Mouse (Mus musculus) retina, adult 2 months (tissue): Measurements from ENCODE around the gene Ppp3ca.

Source experiments
- DNase-seq: peaks from one replicate; pipeline ENCODE4 v3.0.0-alpha.2; 2012; ENCODE audit warnings: low read depth, low spot score

The Ppp3ca gene

DNA sequence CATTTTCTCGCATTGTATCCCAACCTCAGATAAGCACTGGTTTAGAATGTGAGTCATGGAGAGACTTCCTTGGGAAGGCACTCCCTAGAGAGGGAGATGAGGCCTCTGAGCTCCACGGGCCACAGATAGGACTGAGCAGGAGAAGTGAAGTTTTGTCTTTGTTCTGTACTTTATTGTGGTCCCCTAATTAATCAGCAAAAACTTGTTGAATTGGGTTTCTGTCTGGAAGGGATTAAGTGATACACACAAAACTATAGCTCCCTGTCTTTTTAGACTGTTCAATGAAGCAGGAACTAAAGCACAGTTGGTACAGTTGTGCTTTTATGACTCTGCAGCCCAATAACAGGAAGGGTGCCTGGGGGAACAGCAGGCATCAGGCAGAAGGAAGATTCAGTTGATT is 95.6 kb downstream of the Ppp3ca start:
- no peak for DNase-seq

DNA sequence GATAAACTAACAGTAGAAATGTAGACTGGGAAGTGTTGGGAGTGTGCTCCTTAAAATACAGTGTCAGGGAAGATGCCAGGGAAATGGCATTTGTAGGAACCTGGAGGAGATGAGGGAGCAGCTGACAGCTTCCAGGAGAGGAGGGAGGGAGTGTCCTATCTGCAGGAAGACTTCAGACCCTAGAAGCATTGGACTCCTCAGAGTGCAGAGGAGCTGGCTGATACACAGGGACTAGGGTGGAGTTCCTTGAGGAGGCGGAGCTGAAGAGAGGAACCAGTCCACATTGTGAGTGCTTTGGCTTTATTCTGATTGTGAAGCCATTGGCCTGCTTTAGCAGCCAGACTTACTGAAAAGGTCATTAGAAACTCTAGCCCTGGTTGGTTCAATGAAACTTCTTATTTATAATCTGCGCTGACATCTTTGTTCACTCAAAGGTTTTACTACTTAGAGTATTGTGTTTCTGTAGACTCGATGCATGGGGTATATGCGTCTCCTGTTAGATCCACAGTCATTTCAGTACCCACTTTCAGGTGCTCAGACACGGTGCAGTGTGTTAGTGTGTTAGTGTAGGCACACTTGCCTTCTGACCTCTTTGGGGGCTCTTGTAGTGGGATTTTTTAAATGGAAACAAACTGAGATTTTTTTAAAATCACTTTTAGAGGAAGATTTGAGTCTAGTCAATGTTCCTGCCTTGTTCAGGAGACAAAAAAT is 99.0 kb downstream of the Ppp3ca start:
- DNase-seq, result no peak

DNA sequence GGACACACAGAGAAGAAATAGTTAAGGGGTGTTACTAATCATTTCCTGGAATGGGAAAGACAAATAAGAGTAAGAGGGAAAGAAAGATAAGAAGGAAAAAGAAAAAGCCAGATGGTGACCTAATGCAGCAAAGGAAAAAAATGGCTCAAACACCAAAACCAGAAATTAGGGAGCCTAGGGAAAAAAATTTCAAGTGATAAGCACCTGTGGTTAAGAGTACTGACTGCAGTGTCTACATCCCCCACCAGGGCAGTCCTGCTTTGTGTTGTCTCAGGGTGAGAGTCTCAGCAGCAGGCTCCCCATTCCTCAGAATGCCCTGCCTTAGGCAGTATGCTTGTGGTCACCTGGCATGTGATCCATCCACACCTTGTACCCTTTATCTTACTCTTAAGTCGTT is 99.6 kb downstream of the Ppp3ca start:
- DNase-seq, result no peak

DNA sequence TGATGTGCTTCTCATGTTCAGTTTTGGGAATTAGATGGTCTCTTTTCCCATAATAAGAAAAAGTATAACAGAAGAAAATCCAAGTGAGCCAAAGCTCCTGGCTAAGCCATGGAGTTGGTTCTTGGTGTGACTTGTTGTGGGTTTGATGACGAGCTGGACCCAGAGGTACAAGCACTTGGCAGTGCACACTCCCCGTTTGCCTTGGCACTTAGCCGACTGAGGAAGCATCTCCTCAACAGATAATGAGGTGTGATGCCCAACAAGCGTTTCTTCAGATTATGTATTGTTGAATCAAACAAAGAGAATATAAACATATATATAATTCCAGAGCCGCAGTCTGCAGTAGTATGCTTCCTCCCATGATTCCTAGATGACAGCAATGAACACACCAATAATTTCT is 101.8 kb downstream of the Ppp3ca start:
- DNase-seq, result no peak

DNA sequence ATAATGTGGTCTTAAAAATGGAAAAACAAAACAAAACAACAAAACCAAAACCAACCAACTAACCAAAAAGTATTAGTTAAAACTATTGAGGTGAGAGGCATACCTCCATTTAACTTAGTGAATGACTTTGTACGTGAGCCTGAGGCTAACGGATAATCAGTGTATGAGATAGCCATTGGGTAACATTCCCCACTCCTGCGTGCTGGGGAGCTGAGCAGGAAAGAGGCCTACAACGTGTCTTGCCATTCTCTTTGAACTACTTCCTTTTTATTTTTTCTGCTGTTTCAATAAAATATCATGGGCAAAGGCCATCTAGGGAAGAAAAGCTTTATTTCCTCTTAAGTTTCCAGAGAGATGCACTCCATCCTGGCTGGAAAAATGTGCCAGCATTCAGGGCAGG is 103.3 kb downstream of the Ppp3ca start:
- no peak for DNase-seq

DNA sequence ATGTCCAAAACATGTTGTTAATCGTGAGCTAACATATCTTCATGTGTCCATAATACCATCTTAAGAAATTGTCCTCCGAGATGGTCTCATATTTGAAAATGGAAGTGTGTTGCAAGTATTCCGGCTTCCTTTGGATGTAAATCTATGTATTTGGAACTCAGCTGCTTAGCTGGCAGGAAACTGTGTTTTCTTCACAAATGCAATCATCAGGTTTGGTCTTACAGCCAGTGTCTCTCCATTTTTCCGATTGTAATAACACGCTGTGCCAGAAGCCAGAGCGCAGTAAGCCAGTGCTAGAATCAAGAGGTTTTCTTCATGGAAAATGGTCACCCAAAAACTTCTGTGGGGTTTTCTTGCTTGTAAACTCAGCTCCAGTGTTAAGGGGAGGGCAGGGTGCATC is 104.3 kb downstream of the Ppp3ca start:
- DNase-seq, result no peak

DNA sequence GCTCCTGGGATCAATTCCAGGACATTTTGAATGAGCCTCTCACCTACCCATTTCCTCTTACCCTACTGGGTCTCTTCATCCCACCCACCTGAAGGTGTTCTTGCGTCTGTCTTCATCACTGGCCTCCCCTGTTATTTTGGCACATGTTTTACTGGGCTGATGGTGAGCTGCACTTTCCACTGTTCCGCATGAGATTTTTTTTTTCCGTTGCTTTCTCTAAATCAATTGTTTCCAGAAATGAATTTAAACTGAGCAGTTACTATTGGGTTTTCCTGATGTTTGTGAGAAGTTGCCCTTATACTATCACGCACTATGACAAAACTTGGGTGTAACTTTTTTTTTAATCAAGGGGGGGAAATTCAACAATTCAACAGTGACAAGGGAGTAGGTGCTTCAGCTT is 106.6 kb downstream of the Ppp3ca start:
- DNase-seq, result no peak

DNA sequence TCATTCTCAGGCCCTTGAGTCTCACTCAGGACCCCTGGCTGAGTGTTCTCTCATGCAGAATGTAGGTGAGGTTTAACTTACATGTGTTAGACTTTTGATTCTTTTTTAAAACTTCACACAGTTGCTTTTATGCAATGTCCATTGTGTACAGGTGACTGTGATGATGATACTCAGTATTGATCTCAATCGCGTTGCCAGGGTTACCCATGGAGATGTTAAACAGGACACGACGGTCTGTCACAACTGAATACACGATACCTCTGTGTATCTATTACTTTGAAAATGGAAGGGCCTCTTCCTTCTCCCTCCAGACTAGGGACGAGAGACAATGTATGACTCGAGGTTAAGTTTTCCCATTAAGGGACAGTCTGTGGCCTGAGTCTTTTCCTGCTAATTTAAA is 107.5 kb downstream of the Ppp3ca start:
- DNase-seq, result no peak

DNA sequence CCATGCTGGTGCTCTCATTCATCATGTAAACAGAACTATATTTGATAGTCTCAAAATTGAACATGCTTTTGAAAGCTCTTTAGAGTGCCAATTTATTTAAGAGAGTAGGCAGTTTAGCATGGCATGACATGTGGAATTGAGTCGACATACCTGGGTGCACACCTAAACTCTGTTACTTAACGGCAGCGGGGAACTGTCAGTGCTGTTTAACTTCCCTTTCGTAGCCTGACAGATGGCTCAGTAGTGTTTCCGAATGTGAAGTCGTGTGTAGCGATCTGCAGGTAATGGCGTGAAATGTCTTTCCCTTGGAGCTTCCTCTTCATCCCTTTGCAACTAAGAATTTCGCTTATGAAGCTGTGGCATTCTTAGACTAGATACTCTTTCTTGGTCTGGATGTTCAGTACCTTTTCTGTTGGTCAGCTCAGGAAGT is 107.9 kb downstream of the Ppp3ca start:
- DNase-seq, result no peak

DNA sequence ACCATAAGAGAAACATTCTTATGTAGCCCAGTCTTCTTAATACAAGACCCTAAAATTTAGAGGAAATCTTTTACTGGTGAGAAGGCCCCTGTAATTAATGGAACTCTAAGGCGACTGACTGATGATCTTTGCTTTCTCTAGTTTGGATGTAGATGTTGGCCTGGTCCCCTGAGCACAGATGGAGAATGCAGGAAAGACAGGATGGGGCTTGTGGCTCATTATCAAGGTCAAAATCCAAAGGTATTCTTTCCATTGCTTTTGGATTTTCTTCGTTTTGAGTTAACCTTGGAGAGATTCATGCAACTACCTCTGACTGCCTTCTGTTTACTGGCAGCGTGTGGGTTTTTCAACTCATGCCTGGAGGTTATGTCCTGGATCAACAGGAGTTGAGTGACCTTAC is 110.4 kb downstream of the Ppp3ca start:
- no peak for DNase-seq

DNA sequence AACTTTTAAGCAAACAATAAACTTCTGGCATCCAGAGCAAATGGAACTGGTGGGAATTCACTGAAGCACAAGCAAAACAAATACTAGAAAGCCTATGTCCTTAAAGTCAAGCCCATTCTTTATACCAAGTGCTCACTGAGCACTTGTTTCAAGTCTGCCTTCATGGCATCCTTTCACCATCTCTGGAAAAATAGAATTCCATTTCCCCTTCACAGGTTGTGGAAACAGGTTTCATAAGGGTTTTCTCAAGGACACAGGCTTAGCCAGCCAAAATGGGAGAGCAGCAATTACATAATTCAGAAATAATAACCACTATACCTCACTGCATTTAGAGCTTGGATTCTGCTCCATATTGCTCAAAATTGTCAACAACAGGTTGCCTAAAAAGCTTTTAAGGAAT is 112.1 kb downstream of the Ppp3ca start:
- DNase-seq, result no peak

DNA sequence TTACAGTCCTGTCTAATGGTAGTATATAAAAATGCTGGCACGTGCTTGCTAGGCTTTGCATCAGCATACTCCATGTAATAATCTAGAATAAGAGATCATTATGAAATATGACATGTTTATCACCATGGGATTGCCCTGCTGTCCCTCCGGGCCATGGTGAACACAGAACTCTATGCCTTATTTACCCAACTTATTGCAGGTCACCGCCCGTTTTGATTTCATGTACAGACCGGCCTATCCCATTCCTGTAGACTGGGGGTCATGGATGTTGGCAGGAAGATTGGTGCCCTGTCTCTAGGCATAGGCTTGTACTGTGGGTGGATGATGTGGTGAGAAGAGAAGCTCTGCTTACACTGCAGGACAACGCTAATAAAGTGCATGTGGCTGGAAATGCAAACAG is 115.8 kb downstream of the Ppp3ca start:
- DNase-seq, result no peak

DNA sequence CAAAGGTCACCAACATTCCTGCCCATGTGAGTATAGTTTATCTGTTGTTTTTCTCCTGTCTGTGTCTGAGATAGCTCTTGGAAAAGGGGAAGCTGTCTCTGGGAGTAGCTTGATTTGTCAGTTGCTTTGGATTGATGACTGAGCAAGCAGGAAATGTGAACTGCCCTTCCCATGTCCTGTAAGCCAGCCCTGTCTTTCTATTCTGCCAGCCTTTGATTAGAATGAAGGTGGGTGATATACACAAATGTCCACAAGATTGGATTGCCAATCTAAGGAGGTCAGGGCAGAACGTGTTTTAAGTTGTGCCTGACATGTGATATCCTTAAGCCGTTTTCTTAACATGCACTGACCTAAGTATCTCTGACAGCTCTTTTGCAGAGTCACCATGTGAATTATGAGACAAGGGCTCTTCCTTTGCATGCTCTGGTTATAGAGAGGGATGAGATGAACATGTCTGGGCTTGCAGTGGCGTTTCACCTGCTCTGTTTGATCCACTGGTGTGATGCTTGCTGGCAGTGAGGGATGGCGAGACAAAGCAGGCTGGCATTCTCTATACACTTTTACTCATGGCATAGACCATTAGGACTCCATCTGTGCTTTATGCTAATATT is 120.4 kb downstream of the Ppp3ca start:
- no peak for DNase-seq

DNA sequence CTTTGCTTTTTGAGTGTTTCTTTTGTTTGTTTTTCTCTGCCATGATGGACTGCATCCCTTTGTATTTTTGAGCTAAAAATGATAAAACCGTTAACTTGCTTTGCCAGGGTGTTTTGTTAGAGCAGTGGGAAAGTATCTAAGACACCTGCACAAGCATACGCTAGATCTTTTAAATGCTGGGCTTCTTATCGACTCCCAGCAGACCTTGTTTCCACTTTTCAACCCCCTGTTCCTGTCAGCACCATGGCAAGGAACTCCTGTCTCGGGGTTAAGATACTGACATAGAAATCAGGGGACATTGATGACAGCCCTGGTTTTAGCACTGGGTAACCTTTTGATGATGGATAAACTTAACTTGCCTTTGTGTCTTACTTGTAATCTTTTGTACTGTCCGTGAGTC is 121.5 kb downstream of the Ppp3ca start:
- no peak for DNase-seq

DNA sequence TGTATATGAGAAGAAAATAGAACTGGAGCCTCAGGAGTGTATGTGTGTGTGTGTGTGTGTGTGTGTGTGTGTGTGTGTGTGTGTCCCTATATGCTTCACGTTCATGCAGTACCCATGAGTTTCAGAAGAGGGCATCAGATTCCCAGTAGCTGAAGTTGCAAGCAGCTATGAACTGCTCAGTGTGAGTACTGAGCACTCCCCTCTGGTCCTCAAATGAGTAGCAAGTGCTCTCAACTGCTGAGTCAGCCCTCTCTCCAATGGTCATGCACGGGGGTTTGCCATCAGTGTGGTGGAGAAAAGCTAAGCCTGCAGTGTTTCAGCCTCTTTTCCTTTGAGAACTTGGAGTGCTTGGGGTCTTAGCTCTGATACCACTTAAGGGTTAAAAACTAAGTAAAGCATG is 122.0 kb downstream of the Ppp3ca start:
- DNase-seq, result no peak

DNA sequence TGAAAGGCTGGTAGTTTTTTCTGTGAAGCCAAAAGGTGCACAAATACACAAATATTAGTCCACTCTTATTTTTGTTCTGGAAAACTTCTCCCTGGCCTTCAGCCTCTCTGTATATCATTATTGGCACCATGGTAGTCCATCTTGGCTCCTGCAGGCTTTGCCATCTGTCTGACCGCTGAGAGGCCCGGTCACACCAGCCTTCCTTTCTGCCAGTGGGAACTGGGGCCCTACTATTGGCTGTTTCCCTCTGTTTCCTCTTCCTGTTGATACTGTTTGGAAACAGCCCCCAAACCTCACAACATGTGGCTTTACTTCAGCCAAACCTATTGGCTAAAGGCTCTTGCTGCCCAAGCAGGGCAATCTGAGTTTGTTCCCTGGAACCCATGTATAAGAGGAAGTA is 123.5 kb downstream of the Ppp3ca start:
- no peak for DNase-seq

DNA sequence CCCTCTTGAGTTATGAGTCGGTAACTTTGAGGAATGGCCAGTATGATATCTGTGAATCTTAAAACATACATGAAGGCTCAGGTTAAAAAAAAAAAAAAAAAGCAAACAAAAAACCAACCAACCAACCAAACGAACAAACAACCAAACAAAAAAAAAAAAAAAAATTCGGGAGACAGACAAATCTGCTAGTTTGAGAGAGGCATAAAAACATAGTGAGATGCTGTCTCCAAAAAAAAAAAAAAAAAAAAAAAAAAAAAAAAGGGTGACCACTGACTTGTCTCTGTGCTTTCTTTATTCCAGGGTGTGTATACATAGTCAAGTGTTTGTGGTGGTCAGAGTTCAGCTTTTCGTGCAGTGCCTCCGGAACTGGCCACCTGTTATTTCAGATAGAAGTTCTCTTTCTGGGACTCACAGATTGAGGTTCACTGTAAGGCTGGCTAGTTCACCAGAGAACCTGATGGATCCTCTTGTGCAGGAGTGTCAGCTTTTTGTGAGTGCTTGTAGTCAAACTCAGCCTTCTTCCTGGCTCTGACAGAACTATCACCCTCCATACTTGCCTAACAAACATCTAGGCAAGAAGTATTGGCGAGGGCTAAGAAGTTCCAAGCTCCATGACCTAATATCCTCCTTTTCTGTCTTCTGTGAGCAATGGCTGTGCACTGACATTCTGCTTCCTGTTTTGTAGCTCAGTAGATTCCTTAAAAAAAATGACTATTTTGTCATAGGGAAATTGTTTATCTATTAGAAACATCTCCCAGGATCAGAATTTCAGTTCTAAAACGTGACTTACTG is 124.7 kb downstream of the Ppp3ca start:
- no peak for DNase-seq

DNA sequence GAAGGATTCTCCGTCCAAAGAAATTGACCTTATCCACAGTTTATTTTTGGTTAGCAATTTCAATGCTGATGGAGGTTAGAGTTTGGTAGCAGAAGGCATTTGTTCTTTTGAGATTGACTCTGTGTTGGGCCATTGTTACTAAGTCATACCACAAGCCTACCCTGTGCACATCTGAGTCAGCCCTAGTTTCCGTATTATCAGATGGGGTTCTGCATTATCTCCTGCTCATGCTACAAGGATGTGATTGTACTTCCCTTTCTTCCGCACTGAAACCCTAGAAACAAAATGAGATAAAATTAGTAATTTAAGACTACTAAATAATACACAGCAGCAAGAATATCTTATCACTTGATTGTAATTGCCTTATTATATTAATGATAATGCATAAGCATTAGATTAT is 129.0 kb downstream of the Ppp3ca start:
- no peak for DNase-seq

DNA sequence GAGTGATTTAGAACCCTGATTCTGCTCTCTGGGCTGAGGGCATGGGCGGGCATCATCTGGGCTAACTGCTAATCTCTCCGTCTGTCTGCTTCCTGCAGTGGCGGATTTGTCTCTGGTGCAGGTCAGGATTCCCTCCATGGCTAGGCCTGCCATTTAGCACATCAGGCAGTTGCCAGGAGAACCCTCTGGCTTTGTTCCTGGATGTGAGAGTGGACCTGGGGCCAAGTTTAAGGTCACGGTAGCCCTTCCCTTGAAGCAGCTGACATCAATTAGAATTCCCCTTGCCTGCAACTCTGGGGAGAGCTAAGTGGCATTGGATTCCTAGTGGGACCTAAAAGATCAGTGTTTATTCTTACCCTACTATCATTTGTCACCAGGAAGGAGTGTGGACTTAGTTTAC is 132.7 kb downstream of the Ppp3ca start:
- no peak for DNase-seq

DNA sequence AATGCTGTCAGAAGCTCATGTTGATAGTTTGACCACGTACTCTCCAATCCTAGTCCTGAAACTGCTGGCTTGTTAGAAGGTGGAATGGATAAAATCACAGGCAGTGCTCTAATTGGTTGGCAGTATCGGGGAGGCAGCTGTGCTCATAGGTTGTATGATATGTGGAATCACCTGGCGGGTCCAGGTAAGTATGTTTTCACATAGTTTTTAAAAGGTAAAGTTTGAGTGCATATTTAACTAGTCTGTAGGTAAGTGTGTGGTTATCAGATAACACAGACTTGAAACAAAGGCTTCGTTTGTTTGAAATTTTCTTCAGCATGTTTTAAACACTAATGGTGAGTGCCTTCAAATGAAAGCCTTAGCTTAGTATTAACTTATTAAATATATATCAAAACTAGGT is 136.0 kb downstream of the Ppp3ca start:
- DNase-seq, result no peak

DNA sequence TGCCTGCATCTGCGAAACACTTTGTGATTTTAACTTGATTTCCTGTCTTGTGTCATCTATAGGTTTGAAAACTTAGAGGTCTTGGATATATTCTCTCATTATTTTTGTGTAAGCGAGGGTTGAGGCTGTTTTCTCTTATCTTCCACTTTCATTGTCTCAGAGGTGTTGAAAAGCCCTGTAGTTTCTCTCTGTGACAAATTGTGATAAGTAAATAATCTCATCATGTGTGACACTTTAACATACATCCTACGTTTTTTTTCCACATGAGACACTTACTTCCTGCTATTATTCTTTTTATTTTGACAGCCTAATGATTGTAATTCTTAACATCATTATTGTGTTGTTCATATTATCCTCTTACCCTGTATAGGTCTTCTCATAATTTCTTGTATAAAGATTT is 140.3 kb downstream of the Ppp3ca start:
- no peak for DNase-seq

DNA sequence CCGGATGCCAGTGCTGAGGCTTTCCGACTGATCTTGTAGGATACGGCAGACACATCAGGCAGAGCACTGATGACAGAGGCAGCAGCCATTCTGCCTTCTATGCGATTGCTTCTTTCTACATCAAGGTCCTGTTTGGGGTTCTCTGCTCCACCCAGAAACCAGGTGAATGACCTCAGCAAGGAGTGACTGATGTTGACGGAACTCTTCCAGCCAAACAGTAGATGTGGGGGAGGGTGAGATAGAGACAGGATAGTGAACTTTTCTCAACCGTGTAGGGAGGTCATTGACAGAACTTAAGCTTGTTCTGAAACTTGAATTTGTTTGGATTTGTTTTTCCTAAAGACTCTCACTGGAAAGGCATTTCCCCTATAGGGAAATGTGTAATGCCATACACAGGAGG is 142.2 kb downstream of the Ppp3ca start:
- no peak for DNase-seq

DNA sequence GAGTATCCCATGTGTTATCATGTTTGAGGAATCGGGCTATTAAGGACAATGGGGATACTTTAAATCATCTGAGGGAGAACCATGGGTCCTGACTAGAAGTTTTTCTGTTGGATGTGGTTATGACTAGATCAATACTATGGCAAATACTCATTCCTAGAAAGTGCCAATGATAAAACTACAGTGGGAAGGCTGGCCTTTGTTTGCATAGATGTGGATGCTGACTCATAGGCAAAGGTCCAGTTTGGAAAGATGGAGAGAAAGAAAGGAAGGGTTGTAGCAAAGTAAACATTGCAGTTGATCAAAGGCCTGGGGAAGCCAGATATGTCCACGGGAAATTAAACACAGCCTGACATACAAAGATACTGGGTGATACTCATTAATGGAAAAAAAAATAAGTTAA is 142.9 kb downstream of the Ppp3ca start:
- DNase-seq, result no peak
